Mouse (Mus musculus) liver, adult 2 months (tissue): ENCODE measurements at regions not wholly inside any gene's neighbourhood (a gene's known extent, or its start where the extent isn't known, plus 50 kb on each side); places are given as distances from the start of the nearest gene placed in this dataset.

Experiments used
- CTCF ChIP-seq: fragments of 200-500 bp; IDR thresholded peaks from 2 replicates; pipeline ENCODE4 v1.5.1; 2011; ENCODE audit warnings: low read depth, low read length, control low read depth
- POLR2A ChIP-seq: fragments of 200-500 bp; IDR thresholded peaks from 2 replicates; pipeline ENCODE4 v1.6.1; 2011; ENCODE audit warnings: low read length, control low read depth; ENCODE audit not compliant: insufficient read depth; ENCODE audit errors: extremely low read depth

- TF ChIP-seq POLR2A (no peak), CTCF (no peak)
These were observed 499.7 kb upstream of the Adam5 start for GRCm38 (mm10) chr8:25323643-25324420.
